Mouse (Mus musculus) cerebellum, adult (tissue): Measurements from ENCODE around the gene Sema3d.

Source experiments
- ATAC-seq: cut with Nextera tagmentation; 2 replicates; pipeline ENCODE4 v1.9.2; 2017; ENCODE audit warnings: mild to moderate bottlenecking, moderate library complexity, mixed read lengths; ENCODE audit not compliant: insufficient number of reproducible peaks, low FRiP score, low TSS enrichment

The Sema3d gene

DNA sequence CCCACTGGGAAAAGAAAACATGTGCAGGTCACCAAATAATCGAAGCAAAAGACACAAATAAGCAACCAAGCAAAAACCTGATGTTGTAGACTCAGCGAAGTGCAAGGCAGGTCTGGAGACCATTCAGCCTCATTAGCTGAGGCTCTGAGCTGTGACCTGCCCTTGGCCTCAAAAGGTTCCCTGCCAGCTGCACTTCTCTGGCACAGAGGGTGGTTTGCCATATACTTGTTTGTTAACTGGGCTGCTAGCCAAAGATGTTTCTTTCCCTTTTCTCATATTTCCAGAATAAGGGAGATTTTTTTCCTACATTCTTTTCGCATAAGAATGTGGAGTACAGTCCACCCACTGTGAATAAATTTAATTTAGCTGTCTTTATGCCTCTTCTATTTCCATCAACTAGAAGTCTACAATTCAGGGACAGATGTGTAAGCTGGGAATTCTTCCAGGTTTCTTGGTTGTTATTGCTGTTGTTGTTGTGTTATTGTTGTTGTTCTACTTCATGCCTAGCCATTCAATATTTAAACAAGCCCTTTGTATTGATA is 200.2 kb downstream of the Sema3d start:
- no peak for ATAC-seq

DNA sequence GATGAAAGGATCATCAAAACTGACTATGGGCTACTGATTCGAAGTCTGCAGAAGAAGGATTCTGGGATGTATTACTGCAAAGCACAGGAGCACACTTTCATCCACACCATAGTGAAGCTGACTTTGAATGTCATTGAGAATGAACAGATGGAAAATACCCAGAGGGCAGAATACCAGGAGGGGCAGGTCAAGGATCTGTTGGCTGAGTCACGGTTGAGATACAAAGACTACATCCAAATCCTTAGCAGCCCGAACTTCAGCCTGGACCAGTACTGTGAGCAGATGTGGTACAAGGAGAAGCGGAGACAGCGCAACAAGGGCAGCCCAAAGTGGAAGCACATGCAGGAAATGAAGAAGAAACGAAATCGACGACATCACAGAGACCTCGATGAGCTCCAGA is 201.7 kb downstream of the Sema3d start:
- ATAC-seq = no peak

DNA sequence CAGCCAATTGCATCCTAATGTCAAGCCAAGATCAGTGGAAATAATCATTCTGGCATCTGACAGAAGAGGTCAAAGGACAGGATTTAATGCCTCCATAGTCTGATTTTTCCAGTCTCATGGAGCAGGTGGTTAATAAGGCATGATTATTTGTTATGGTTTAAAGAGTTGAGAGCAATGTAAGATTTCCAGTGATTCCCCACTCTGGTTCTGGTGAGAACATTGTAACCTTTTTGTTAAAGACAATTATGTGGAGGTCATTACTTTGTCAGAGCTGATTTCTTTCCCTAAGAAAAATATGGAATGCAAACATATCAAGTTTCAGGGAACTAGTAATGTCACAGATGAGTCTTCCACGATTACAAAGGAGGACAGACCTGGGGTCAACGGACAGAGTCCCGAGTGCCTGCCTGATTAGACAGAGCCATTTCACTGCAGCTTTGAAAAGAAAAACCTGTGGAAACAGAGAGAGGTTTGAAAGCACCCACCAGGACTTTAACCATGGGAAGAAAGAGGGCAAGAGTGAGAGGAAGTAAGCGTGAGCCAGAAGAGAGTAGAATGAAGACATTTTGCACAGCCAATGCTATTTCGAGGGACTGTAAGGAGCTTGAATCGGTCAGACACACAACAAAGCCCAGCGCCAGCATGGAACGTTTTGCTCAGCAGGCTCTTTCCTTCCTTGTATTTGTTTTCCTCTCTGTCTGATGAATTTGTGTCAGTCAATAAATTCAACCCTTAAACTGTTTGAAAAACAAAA is 251.2 kb downstream of the Sema3d start:
- ATAC-seq = no peak

GRCm38 (mm10) chr5:12637763-12638468 is 254.7 kb downstream of the Sema3d start:
- ATAC-seq = no peak
